Mouse (Mus musculus) MEL-GATA-1-ER (cell line): ENCODE measurements around the gene Zbtb20.
A peak's percentile ranks its signal among the peaks of the same experiment; 100 is the strongest.

Source experiments
- DNase-seq: peaks from one replicate; pipeline ENCODE4 v3.0.0-alpha.2; 2012; ENCODE audit warnings: low read depth; ENCODE audit errors: extremely low read depth

Gene Zbtb20

GRCm38 (mm10) chr16:43480532-43480931 is 604.9 kb downstream of the Zbtb20 start:
- no peak for DNase-seq

DNA sequence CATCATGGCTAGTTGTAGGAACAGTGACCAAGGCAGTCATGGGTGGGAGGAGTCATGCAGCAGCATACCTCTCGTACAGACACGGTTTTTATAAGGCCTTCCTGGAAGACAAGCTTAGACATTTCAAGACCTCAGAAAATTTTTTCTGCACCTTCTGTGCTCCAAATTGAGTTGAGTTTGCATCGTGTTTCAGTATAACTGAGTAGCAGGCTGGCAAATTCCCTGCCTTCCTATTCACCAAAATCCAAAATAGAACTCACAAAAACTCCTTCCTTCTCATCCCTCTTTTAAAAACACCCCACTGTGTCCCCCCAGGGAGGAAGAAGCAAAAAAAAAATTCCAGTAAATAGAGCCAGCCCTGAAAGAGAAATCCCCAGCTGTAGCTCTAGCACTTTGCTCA is 606.4 kb downstream of the Zbtb20 start:
- DNase-seq, result no peak

DNA sequence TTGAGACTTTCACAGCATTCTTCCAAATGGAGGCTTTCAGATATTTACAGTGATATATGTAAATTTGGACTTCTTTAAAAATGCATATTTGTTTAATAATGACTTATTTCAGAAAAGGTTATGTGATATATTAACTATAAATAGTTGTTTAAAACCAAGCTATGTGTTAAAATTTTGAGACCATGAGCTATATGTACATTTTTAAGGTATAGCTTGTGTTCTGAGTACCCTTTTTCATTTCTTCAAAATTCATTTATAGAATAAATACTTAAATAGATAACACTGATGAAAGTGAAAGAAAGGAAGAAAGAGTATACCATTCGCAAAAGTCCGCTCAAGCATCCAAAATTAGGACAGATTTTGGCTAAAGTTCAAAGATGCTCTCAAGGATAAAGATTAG is 607.1 kb downstream of the Zbtb20 start:
- DNase-seq, result no peak

DNA sequence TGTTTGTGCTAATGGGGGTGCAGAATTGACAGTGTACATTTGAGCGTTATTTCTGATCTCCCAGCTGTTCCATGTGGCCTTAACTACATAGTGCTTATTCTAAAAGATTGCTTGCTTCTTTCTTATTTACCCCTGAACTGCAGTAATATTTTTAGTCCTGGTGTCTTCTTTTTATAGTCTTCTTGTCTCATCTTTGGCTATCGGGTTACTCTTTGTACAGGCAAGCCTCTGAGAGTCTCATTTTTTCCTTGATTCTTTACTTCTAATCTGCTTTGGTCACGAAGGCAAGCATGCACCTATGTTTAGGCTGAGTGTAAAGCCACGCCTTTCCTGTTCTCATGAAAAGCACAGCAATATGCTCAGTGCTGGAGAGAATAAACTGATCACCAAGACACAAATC is 608.7 kb downstream of the Zbtb20 start:
- DNase-seq, result no peak

GRCm38 (mm10) chr16:43489362-43489761 is 613.7 kb downstream of the Zbtb20 start:
- DNase-seq, result no peak

- no peak for DNase-seq
Measured at GRCm38 (mm10) chr16:43489984-43490383, 614.3 kb downstream of the Zbtb20 start.

- DNase-seq, result no peak
Measured at GRCm38 (mm10) chr16:43492863-43493262, 617.2 kb downstream of the Zbtb20 start.

DNA sequence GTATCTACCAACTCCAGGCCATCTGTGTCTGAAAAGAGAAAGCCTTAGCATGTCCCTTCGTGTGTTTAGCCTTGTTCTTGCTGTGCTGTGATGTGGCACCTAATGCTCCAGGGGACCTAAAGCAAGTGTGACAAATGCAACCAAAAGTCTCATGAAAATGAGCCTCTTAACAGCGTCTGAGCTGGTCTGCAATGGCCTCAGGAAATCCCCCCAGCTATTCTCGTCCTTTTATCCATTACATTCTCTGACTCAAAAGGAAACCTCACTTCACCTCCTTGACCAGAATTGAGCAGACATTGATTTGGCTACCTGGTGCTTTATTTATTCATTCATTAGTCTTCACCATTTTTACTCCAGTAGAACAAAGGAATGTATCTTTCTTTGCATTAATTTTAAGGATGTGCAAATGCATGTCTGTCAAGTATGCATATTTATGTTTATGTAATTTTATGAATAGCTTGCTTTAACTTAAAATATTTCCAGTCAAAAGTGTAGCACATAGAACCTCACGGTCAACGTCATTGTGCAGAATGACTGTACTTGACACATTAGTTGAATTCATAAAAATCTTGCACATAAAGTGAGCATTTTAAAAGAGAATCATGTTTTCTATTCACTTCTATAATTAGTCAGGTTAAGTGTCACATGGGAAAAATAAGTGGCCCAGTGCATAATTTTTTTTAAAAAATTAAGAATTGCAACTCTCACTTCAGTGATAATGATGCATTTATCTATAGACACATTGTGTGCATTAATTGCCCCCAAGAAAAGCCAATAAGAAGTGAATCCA is 618.1 kb downstream of the Zbtb20 start:
- DNase-seq, result no peak

DNA sequence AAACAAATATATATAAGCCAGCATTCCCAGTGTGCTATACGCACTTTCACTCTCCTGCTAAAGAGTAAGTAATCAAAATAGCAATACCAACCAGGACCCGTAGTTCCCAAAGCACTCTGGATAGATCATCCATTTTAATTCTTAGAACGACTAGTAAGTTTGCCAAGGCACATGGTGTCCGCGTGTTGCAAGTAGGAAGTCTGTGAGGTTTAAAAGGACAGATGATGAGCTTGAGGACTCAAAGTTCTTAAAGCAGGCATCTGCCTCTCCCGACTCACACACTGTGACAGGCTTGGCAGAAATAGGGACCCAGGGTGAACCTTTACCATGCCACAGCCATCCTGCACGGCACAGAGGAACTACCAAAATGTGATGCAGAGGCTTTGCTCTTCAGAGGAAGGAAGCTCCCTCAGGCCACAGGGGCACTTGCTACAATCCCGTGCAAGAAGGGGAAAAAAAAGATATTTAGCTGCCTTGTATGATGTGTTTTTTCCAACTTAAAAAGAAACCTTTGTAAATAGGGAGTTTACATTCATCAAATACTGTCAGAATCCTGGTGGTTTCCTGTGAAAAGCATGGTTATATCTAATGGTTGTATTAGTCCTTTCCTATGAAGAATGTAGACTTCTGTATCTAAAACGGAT is 619.6 kb downstream of the Zbtb20 start:
- no peak for DNase-seq

GRCm38 (mm10) chr16:43497093-43497492 is 621.4 kb downstream of the Zbtb20 start:
- DNase-seq, result no peak

GRCm38 (mm10) chr16:43500132-43500853 is 624.6 kb downstream of the Zbtb20 start:
- DNase-seq, result no peak

DNA sequence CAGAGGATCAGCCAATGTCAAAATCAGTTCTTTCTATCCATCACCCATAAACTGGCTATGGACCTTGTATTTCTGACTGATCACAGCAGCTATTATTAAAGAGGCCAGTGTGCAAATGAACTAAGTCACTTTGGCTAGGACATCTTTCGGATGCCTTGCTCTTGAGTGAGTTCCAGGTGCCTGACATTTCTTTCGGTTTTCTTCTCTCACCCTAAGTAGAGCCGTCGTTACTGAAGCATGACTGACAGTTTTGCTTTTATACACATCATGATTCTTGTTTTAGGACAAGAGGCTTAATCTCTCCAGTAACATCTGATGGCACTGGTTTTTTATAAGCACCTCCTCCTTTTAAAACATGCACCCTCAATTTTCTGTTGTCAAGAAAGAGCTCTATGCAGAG is 625.6 kb downstream of the Zbtb20 start:
- DNase-seq, result no peak

DNA sequence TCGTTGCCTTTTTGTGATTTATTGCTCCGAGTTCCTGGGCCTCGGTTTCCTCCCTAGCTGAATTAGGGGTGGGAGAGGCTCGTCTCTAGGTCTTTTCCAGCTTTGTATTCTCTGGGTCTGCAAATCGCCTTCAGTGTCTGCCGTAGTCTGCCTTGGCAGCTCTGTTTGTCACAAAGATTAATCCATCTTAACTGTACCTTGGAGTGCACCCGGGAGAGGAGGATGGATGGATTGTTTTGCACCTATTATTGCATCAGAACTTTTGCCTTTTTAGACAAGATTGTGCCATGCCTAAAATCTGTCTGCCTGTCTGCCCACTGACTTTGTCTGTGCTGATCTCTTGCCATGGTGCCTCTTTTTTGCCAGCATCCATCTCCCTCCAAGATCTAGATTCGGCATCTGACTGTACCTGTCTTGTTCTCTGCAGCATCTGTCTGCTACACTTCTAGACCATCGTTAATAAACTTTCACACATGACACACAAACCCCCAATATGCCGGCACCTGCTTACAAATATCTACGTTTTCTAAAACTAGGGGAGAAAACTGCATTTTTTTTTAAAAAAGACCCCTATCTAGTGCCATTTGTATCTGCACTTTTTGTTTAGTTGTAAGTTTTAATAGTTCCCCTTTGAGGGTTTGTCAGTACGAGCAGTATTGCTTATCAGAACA is 626.8 kb downstream of the Zbtb20 start:
- no peak for DNase-seq

- peak; percentile 72 for DNase-seq
Measured at GRCm38 (mm10) chr16:43503010-43503635, 627.4 kb downstream of the Zbtb20 start.

DNA sequence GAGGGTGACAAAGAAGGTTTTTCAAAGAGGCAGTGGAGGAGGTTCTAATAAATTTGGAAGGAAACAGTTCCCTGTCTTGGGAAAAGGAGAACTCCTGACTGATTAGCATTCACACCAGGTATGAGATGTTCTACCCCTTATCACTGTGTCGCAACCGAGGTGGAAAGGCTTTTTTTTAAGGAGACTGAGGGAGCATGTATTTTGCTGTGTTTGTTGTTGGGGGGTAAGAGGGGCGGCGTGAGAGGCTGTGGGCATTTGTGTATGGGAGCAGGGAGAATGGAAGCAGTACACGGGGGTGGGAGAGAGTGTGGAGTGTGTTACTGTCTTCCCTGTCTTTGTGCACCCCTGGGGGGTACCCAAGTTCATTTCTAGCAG is 627.9 kb downstream of the Zbtb20 start:
- peak; percentile 23 for DNase-seq

GRCm38 (mm10) chr16:43504151-43504550 is 628.5 kb downstream of the Zbtb20 start:
- peak; percentile 42 for DNase-seq

DNA sequence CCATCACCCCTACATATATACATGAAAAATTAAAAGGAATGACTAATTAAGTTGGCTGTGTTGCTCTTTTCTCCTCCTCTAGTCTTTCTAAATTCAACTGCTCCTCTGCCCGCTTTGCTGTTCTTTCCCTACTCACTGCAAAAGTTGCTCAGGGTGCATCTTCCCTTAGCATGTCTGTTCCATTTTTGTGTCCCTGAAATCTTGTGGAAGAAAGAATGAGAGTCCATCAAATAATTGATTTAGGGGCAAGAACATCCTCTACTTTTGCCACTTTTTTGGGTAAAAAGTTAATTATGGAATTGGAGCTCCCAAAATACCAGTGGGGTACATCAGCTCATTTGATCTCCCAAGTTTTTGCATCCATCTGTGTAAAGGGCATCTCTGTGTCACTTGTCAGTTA is 628.9 kb downstream of the Zbtb20 start:
- no peak for DNase-seq

DNA sequence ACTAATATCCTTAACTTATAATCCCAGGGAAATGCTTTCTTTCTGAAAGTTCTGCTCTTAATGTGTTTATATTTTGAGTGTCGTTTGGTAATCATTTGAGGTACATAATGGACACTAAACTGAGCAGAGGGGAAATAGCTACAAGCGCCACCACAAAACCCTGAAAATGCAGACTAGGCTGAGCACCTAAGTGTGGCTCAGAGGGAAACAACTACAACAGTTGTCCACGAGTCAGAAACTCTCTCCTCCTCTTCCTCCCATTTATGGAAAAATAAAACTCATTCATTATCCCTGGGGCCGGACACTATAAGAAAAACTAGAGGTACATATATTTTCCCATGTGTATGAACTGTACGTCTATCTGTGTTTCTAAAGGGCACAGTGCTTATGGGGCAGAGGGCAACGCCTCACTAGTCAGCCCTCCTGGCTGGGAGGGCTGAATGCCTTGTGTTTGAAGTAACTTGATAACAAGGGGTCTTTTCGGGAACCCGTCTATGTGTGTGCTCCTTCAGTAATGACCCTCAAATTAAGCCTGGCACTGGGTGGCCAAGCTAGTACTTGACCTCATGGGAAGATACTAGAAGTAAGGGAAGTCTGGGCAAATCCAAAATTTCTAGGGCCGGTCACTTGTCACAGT is 629.8 kb downstream of the Zbtb20 start:
- no peak for DNase-seq

- peak; percentile 23 for DNase-seq
Measured at GRCm38 (mm10) chr16:43506189-43506751, 630.6 kb downstream of the Zbtb20 start.

DNA sequence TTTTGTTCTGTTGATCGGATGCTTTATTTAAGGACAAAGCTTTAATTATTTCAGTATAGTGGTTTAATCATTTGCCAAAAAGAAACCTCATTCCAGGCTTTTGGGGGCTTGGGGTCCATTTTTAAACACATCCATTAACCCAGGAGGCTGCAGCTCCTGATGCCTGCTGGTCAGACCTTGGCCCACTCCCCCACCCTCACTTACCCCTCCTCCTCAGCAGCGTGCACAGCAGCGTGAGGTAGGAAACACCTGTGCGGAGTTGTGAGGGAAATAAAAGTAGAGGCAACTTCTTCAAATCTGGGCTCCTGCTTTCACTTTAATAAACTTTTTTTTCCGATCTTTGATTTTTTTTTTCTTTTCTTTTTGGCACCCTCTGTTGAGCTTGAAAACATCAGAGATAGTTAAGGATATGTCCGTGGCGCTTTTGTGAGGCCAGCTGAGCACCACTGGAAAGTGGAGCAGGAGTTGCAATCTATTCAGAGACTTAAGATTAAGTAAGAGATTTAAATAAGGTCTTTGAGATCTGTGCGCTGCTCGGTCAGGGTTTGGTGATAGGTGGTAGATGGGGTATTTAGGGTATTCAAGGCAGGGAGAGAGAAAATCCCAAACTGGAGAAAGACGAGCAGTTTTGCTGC is 631.2 kb downstream of the Zbtb20 start:
- no peak for DNase-seq
